Mouse (Mus musculus): ENCODE data around the gene Kctd4.

DNA sequence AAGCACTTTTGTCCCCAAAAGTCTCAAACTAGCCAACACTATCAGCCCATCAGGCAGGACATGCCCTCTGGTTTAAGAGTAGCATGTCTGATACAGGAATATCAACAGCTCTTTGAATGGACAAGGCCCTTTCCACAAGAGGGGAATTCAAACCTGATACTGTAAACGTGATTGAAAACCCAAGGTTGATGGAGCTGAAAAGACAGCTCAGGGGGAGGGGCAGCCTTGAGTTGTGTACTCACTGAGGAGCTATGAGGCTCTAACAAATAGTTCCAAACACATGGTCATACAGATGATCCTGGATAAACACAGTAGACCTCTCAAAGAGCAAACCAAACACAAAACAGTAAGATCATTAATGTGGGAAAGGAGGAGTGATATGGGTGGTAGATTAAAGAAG lies 43.3 kb downstream of the Kctd4 start:
- TF ChIP-seq POLR2A (IDR thresholded peaks at IDR 0.05; ENCODE audit: insufficient read depth, low read length) (no peak), CTCF (IDR thresholded peaks at IDR 0.05; ENCODE audit: low read depth, low read length) (no peak)

Measured in ES-Bruce4 (cell line).